Mouse (Mus musculus): ENCODE data around the gene Med20. TPM values are rescaled to one million over a fixed set of nuclear protein-coding genes. Genes with fewer than 3 reads are reported as not detected.
"Not testable (repeated sequence)": the region's sequence is repeated elsewhere in the genome, so short reads cannot be mapped to it uniquely, and the experiment has no call there.

The Med20 gene
- total and polyA plus RNA-seq, 2 experiments from 2014 or later, result 32.4 to 33.8 TPM

DNA sequence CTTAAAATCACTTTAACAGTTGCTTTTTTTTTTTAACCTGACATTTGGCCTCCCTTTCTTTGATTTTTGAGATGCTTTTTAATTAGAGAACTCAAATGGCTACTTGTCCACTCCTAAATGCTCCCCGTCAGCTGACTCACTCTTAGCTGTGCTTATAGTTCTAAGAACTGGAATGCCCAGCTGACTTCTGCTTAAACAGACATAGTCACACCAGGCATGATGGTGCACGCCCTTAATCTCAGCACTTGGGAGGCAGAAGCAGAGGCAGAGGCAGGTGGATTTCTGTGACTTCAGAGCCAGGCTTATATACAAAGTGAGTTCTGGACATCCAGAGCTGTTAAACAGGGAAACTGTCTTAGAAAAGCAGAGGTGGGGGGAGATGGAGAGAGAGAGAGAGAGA, 40.6 kb downstream of the Med20 start:
- Histone ChIP-seq H3K36me3 (ENCODE audit: insufficient read depth, low read length) (peaks cover 11% of the 10 kb centered on the region), H3K27ac (ENCODE audit: low read depth, low read length) (no peak overlapping the region), H3K27me3 (ENCODE audit: insufficient read depth, low read length) (no peaks in the 10 kb centered on the region), H3K4me2 (ENCODE audit: low read depth, low read length, poor library complexity, severe bottlenecking) (no peak overlapping the region), H3K4me1 (ENCODE audit: insufficient read depth, low read length) (no peaks in the 10 kb centered on the region), H3K9me3 (ENCODE audit: low read length) (no peaks in the 10 kb centered on the region), H3K9ac (replicated peaks; ENCODE audit: low read length, poor library complexity, severe bottlenecking) (no peak overlapping the region), H3K4me3 (ENCODE audit: low read depth, low read length) (no peak overlapping the region)
- no peak for TF ChIP-seq CTCF (IDR thresholded peaks at IDR 0.05)
- ATAC-seq (ENCODE audit: low FRiP score) (no peak), DNase-seq (ENCODE audit: low spot score) (no peak)
- WGBS, result 80% methylated on average over 2 of the region's 2 CpGs

DNA sequence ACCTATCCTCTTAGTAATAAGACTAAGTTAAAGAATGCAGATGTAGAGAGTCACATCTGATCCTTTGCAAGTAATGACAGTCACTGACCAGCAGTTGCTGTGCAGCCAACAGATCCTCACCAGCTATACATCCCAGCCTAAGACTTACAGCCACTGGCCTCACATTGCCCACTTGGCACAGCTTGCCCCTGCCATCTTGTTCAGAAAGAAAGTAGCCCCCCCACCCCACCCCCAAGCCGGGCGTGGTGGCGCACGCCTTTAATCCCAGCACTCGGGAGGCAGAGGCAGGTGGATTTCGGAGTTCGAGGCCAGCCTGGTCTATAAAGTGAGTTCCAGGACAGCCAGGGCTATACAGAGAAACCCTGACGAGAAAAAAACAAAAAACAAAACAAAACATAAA, 43.0 kb downstream of the Med20 start:
- H3K27ac ChIP-seq (ENCODE audit: low read depth, low read length); ATAC-seq (ENCODE audit: low FRiP score); H3K9ac ChIP-seq (replicated peaks; ENCODE audit: low read length, poor library complexity, severe bottlenecking); H3K9me3 ChIP-seq (ENCODE audit: low read length); H3K4me1 ChIP-seq (ENCODE audit: insufficient read depth, low read length); DNase-seq (ENCODE audit: low spot score); H3K27me3 ChIP-seq (ENCODE audit: insufficient read depth, low read length); H3K4me3 ChIP-seq (ENCODE audit: low read depth, low read length); H3K4me2 ChIP-seq (ENCODE audit: low read depth, low read length, poor library complexity, severe bottlenecking): not testable (repeated sequence)
- 96% methylated on average over 8 of the region's 8 CpGs for WGBS
- H3K36me3 ChIP-seq (ENCODE audit: insufficient read depth, low read length), result peaks cover 11% of the 10 kb centered on the region

GRCm38 (mm10) chr17:47655697-47656096, 44.3 kb downstream of the Med20 start:
- no peak for DNase-seq (ENCODE audit: low spot score)
- Histone ChIP-seq H3K4me1 (ENCODE audit: insufficient read depth, low read length) (no peaks in the 10 kb centered on the region), H3K9me3 (ENCODE audit: low read length) (no peaks in the 10 kb centered on the region), H3K9ac (replicated peaks; ENCODE audit: low read length, poor library complexity, severe bottlenecking) (no peak overlapping the region), H3K4me2 (ENCODE audit: low read depth, low read length, poor library complexity, severe bottlenecking) (no peak overlapping the region), H3K27ac (ENCODE audit: low read depth, low read length) (no peak overlapping the region), H3K4me3 (ENCODE audit: low read depth, low read length) (no peak overlapping the region), H3K36me3 (ENCODE audit: insufficient read depth, low read length) (peaks cover 11% of the 10 kb centered on the region), H3K27me3 (ENCODE audit: insufficient read depth, low read length) (no peaks in the 10 kb centered on the region)
- WGBS, result 84% methylated on average over 5 of the region's 5 CpGs
- no peak for TF ChIP-seq CTCF (IDR thresholded peaks at IDR 0.05)
- ATAC-seq (ENCODE audit: low FRiP score), result no peak

- no peak overlapping the region for H3K27ac ChIP-seq (ENCODE audit: low read depth, low read length)
- H3K36me3 ChIP-seq (ENCODE audit: insufficient read depth, low read length), result peaks cover 11% of the 10 kb centered on the region
- no peak for ATAC-seq (ENCODE audit: low FRiP score)
- no peak overlapping the region for H3K4me2 ChIP-seq (ENCODE audit: low read depth, low read length, poor library complexity, severe bottlenecking)
- H3K27me3 ChIP-seq (ENCODE audit: insufficient read depth, low read length), result no peaks in the 10 kb centered on the region
- TF ChIP-seq CTCF (IDR thresholded peaks at IDR 0.05), result no peak
- no peak overlapping the region for H3K4me3 ChIP-seq (ENCODE audit: low read depth, low read length)
- 79% methylated on average over 4 of the region's 4 CpGs for WGBS
- no peak overlapping the region for H3K9ac ChIP-seq (replicated peaks; ENCODE audit: low read length, poor library complexity, severe bottlenecking)
- no peaks in the 10 kb centered on the region for H3K9me3 ChIP-seq (ENCODE audit: low read length)
- no peaks in the 10 kb centered on the region for H3K4me1 ChIP-seq (ENCODE audit: insufficient read depth, low read length)
- DNase-seq (ENCODE audit: low spot score), result no peak
Measured at GRCm38 (mm10) chr17:47657901-47658300, 46.5 kb downstream of the Med20 start.

DNA sequence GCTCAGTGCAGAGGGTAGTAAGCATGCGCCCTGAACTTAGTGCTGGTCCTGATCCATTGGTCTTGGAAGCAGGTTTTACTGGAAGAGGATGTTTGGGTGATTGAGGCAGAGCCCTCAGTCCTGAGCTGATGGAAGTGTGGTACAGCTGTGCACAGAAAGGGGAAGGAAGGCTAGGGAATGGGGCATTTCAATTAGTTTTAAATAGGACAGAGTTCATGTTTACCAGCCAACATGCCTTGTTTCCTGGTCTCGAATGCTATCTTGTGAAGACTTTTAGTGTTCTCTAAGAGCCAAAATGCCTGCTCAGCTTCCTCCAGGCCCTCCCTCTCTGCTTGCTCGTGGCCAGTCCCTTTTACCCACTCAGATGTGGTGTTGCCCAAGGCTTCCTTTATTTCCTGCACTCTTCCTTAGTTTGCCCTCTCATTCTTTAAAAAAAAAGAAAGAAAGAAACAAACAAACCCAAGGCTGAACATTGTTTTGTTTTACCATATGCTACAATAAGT, 47.4 kb downstream of the Med20 start:
- 90% methylated on average over 3 of the region's 3 CpGs for WGBS
- no peak overlapping the region for H3K9ac ChIP-seq (replicated peaks; ENCODE audit: low read length, poor library complexity, severe bottlenecking)
- no peak overlapping the region for H3K4me3 ChIP-seq (ENCODE audit: low read depth, low read length)
- H3K9me3 ChIP-seq (ENCODE audit: low read length), result no peaks in the 10 kb centered on the region
- no peaks in the 10 kb centered on the region for H3K27me3 ChIP-seq (ENCODE audit: insufficient read depth, low read length)
- no peaks in the 10 kb centered on the region for H3K4me1 ChIP-seq (ENCODE audit: insufficient read depth, low read length)
- no peak overlapping the region for H3K4me2 ChIP-seq (ENCODE audit: low read depth, low read length, poor library complexity, severe bottlenecking)
- peaks cover 7% of the 10 kb centered on the region; the same call in 1 of the 2 replicates for H3K36me3 ChIP-seq (ENCODE audit: insufficient read depth, low read length)
- no peak overlapping the region for H3K27ac ChIP-seq (ENCODE audit: low read depth, low read length)
- no peak for ATAC-seq (ENCODE audit: low FRiP score)
- no peak for DNase-seq (ENCODE audit: low spot score)
- no peak for TF ChIP-seq CTCF (IDR thresholded peaks at IDR 0.05)

DNA sequence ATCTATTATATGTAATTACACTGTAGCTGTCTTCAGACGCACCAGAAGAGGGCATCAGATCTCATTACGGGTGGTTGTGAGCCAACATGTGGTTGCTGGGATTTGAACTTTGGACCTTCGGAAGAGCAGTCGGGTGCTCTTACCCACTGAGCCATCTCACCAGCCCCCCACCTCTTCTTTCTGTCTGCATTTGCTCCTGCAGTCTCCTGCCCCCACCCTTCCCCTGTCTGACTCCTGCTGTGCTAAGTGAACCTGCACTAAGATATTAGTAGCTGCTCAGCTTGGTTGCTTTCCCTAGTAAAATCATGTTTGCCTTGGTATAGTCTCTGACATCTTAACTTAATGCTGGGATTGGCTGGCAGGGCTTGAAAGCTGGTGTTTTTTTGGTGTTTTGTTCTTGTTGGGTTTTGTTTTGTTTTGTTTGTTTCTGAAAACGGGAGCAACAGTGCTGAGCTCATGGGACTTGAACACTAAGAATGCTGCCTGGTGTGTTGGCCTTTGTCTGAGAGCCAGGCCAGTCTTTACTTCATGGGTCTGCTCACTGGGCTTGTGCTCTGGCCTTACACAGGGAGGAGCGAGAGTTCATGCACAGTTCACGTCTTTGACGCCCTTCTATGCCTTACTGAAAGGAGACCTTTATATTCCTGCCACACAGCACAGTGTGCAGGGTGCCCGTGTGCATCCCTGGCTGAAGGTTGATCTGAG, 51.8 kb downstream of the Med20 start:
- WGBS, result 39% methylated on average over 9 of the region's 9 CpGs
- Histone ChIP-seq H3K4me2 (ENCODE audit: low read depth, low read length, poor library complexity, severe bottlenecking) (no peak overlapping the region), H3K27me3 (ENCODE audit: insufficient read depth, low read length) (no peaks in the 10 kb centered on the region), H3K27ac (ENCODE audit: low read depth, low read length) (no peak overlapping the region), H3K4me1 (ENCODE audit: insufficient read depth, low read length) (no peaks in the 10 kb centered on the region), H3K4me3 (ENCODE audit: low read depth, low read length) (no peak overlapping the region), H3K9me3 (ENCODE audit: low read length) (no peaks in the 10 kb centered on the region), H3K9ac (replicated peaks; ENCODE audit: low read length, poor library complexity, severe bottlenecking) (no peak overlapping the region), H3K36me3 (ENCODE audit: insufficient read depth, low read length) (no peaks in the 10 kb centered on the region)
- TF ChIP-seq CTCF (IDR thresholded peaks at IDR 0.05), result no peak
- no peak for ATAC-seq (ENCODE audit: low FRiP score)
- DNase-seq (ENCODE audit: low spot score), result no peak

Measured in midbrain, postnatal 0 days (tissue).